Mouse (Mus musculus) spleen, adult 2 months (tissue): ENCODE data around the gene Hist1h3i.
"Not testable (repeated sequence)": the region's sequence is repeated elsewhere in the genome, so short reads cannot be mapped to it uniquely, and the experiment has no call there.

Source experiments
- CTCF ChIP-seq: fragments of 200-500 bp; IDR thresholded peaks from 2 replicates; pipeline ENCODE4 v1.5.1; 2011; ENCODE audit warnings: mild to moderate bottlenecking, inconsistent platforms; ENCODE audit not compliant: insufficient read depth, insufficient read length, insufficient replicate concordance; ENCODE audit errors: extremely low read depth
- POLR2A ChIP-seq: fragments of 200-500 bp; IDR thresholded peaks from 2 replicates; pipeline ENCODE4 v1.6.1; 2011; ENCODE audit warnings: low read depth, low read length, inconsistent platforms

GRCm38 (mm10) chr13:21810073-21810472, 26.9 kb upstream of the Hist1h3i start, which contains the start of the genes Hist1h2bq and Hist1h2ao:
- not testable (repeated sequence) for TF ChIP-seq CTCF, POLR2A
